Mouse (Mus musculus): ENCODE data around the gene Ccdc171. TPM values are rescaled to one million over a fixed set of nuclear protein-coding genes. Genes with fewer than 3 reads are reported as not detected.
"Not testable (repeated sequence)": the region's sequence is repeated elsewhere in the genome, so short reads cannot be mapped to it uniquely, and the experiment has no call there.

Gene Ccdc171
- polyA plus RNA-seq, 1 experiment = 2.1 TPM

DNA sequence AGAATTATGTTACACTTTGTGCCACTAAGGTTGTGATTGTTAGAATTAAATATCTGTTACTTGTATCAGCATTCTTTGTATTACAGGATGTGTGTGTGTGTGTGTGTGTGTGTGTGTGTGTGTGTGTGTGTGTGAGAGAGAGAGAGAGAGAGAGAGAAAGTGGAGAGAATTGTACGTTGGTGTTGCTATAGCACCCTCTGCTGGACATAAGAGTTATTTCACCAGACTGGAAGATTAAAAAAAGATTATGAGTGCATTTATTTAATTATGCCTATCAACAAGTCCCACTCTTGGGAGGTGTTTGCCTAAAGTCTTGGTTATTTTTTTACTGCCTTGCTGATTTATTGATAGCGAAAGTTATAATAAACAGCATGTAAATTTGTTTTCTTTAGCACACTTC, 71.1 kb downstream of the Ccdc171 start:
- no peak for DNase-seq
- Histone ChIP-seq H3K27ac (ENCODE audit: insufficient read depth, low read length) (no peak overlapping the region), H3K4me3 (replicated peaks; ENCODE audit: insufficient read depth, low read depth, low read length) (no peak overlapping the region), H3K4me1 (ENCODE audit: control insufficient read depth, insufficient read depth, low read length) (no peaks in the 10 kb centered on the region), H3K27me3 (ENCODE audit: control insufficient read depth, insufficient read depth, low read length) (no peaks in the 10 kb centered on the region)
- TF ChIP-seq POLR2A (IDR thresholded peaks at IDR 0.05; ENCODE audit: borderline replicate concordance, insufficient read depth, low read length) (no peak), CTCF (IDR thresholded peaks at IDR 0.05; ENCODE audit: borderline replicate concordance, insufficient read depth, low read depth, low read length) (no peak)
- 19% methylated on average over 2 of the region's 2 CpGs for WGBS

DNA sequence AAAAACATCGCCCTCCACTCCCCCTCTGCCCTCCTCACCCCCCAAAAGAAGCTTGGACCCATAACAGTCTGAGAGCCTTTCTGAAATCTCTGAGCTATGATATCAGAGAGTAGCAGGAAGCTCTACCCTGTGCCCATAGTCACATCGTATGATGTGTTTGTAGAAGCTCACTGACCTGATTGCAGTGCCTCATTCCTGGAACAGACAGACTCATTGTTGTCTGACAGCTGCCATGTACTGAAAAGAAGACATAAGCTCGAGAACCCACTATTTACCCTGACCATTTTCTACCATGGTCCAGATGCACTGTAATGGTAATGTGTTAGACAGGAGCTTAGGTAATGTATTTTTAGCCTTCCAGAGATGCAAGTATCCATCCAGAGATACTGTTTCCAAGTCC, 85.8 kb downstream of the Ccdc171 start:
- TF ChIP-seq POLR2A (IDR thresholded peaks at IDR 0.05; ENCODE audit: borderline replicate concordance, insufficient read depth, low read length) (no peak), CTCF (IDR thresholded peaks at IDR 0.05; ENCODE audit: borderline replicate concordance, insufficient read depth, low read depth, low read length) (no peak)
- 80% methylated on average over 3 of the region's 3 CpGs for WGBS
- no peak overlapping the region for H3K27ac ChIP-seq (ENCODE audit: insufficient read depth, low read length)
- H3K27me3 ChIP-seq (ENCODE audit: control insufficient read depth, insufficient read depth, low read length) = no peaks in the 10 kb centered on the region
- H3K4me1 ChIP-seq (ENCODE audit: control insufficient read depth, insufficient read depth, low read length) = no peaks in the 10 kb centered on the region
- H3K4me3 ChIP-seq (replicated peaks; ENCODE audit: insufficient read depth, low read depth, low read length) = no peak overlapping the region
- no peak for DNase-seq

DNA sequence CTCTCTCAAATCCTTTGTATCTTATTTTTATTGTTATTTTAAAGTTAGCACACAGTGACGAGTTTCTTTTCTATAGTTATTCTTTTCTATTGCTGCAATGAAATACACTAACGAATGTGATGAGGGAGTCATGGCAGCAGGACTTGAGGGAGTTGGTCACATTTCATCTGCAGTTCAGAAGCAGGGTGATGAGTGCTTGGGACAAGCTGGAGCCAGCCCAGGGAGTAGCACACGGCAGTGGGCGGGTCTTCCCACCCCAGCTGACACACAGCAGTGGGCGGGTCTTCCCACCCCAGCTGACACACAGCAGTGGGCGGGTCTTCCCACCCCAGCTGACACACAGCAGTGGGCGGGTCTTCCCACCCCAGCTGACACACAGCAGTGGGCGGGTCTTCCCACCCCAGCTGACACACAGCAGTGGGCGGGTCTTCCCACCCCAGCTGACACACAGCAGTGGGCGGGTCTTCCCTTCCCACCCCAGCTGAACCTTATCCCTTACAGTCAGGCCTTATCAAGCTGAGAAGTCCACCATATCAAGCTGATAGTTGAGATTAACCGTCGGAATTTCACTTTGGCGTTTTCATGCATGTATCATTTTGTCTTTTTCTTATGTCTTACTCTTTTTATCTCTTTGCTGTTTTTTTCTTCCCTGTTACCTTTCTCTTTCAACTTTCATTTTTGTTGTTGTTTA, 97.8 kb downstream of the Ccdc171 start:
- H3K4me1 ChIP-seq (ENCODE audit: control insufficient read depth, insufficient read depth, low read length); H3K4me3 ChIP-seq (replicated peaks; ENCODE audit: insufficient read depth, low read depth, low read length); DNase-seq; H3K27ac ChIP-seq (ENCODE audit: insufficient read depth, low read length); H3K27me3 ChIP-seq (ENCODE audit: control insufficient read depth, insufficient read depth, low read length): not testable (repeated sequence)
- 38% methylated on average over 12 of the region's 13 CpGs for WGBS

DNA sequence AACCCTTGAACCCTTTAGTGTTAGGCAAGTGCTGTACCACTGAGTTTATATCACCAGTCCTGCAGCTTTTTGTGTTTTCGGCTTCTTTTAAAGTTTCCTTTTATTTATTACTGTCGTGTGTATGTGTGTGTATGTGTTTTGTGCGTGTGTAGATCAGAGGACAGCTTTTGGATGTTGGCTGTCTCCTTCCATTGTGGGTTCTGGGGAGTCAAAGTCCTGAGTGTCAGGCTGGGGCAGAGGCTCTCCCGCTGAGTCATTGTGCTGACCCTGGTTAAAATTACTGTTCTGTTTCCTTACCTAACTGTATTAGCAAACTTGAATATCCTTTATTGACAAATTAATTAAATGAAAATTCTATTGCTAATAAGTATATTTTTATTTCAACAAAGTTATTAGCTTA, 98.4 kb downstream of the Ccdc171 start:
- Histone ChIP-seq H3K27me3 (ENCODE audit: control insufficient read depth, insufficient read depth, low read length) (no peaks in the 10 kb centered on the region), H3K4me3 (replicated peaks; ENCODE audit: insufficient read depth, low read depth, low read length) (no peak overlapping the region), H3K27ac (ENCODE audit: insufficient read depth, low read length) (no peak overlapping the region), H3K4me1 (ENCODE audit: control insufficient read depth, insufficient read depth, low read length) (no peaks in the 10 kb centered on the region)
- WGBS = 85% methylated on average over 4 of the region's 4 CpGs
- no peak for DNase-seq
- TF ChIP-seq CTCF (IDR thresholded peaks at IDR 0.05; ENCODE audit: borderline replicate concordance, insufficient read depth, low read depth, low read length) = no peak
- TF ChIP-seq POLR2A (IDR thresholded peaks at IDR 0.05; ENCODE audit: borderline replicate concordance, insufficient read depth, low read length) = no peak

DNA sequence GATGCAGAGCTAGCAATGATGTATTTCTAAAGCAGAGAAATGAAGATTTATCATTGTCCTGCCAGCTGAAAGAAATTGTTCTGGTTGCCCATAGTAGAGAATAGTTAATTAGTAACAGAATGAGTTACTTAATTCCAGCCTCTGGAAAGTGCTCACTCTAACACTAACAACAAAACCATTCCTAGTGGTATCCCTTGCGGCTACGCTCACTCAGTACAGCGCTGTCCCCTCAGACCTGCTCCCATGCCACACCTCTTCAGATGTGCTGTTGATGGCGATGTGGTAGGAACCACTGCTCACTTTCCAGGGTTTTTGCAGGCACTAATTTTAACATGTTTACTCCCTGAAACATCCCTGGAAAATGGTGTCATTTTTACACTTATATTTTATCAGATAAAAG, 126.1 kb downstream of the Ccdc171 start:
- 96% methylated on average over 4 of the region's 4 CpGs for WGBS
- no peak for DNase-seq

DNA sequence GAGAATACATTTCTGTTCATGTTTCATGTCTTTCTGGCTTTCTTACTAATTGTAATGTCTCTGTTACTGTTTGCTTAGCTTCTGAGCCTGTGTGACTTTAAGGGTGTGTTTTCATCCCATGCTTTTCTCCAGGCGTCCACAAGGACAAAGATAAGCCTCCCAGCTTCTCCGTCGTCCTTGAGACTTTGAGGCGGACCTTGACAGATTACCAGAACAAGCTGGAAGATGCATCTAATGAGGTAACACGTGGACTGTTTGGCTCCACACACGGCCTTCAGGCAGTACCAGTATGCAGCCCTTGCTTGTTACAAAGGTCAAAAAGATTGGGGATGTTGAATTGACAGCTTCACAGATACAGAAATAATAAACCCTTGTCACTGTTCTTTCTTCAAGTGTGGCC, 130.1 kb downstream of the Ccdc171 start:
- WGBS = 58% methylated on average over 6 of the region's 6 CpGs
- TF ChIP-seq CTCF (IDR thresholded peaks at IDR 0.05; ENCODE audit: borderline replicate concordance, insufficient read depth, low read depth, low read length) (no peak), POLR2A (IDR thresholded peaks at IDR 0.05; ENCODE audit: borderline replicate concordance, insufficient read depth, low read length) (no peak)

More for the DNA sequence above, 126.1 kb downstream of the Ccdc171 start:
- H3K27me3 ChIP-seq (ENCODE audit: control insufficient read depth, insufficient read depth, low read length) = no peaks in the 10 kb centered on the region; the same call in 1 of the 2 replicates
- TF ChIP-seq POLR2A (IDR thresholded peaks at IDR 0.05; ENCODE audit: borderline replicate concordance, insufficient read depth, low read length) = no peak
- TF ChIP-seq CTCF (IDR thresholded peaks at IDR 0.05; ENCODE audit: borderline replicate concordance, insufficient read depth, low read depth, low read length) = no peak
- H3K27ac ChIP-seq (ENCODE audit: insufficient read depth, low read length) = no peak overlapping the region
- H3K4me1 ChIP-seq (ENCODE audit: control insufficient read depth, insufficient read depth, low read length) = no peaks in the 10 kb centered on the region
- no peak overlapping the region for H3K4me3 ChIP-seq (replicated peaks; ENCODE audit: insufficient read depth, low read depth, low read length)

DNA sequence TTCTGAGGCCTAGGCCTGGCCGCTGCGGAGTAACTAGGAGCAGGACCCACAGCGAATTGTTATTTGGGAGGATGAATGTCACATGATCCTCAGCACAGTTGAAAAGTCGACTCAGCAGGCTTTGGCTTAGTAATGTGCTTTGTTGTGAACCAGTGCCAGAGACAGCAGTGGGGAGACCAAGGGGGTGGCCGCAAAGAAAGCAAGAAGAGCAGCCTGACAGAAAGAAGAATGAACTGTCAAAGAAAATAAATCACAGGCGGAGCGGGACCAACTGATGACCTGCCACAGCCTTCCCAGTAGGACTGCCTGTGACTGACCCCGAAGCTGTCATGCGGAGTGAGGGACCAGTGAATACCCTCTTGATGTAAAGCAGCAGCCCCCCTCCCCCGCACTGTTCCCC, 131.2 kb downstream of the Ccdc171 start:
- peak; percentile 12 to 30 for DNase-seq
- WGBS = 15% methylated on average over 10 of the region's 10 CpGs
- Histone ChIP-seq H3K4me3 (replicated peaks; ENCODE audit: insufficient read depth, low read depth, low read length) (no peak overlapping the region), H3K4me1 (ENCODE audit: control insufficient read depth, insufficient read depth, low read length) (no peaks in the 10 kb centered on the region; the same call in 1 of the 2 replicates), H3K27me3 (ENCODE audit: control insufficient read depth, insufficient read depth, low read length) (no peaks in the 10 kb centered on the region; the same call in 1 of the 2 replicates), H3K27ac (ENCODE audit: insufficient read depth, low read length) (no peak overlapping the region)
- TF ChIP-seq CTCF (IDR thresholded peaks at IDR 0.05; ENCODE audit: borderline replicate concordance, insufficient read depth, low read depth, low read length) (no peak), POLR2A (IDR thresholded peaks at IDR 0.05; ENCODE audit: borderline replicate concordance, insufficient read depth, low read length) (no peak)

More for the DNA sequence above, 130.1 kb downstream of the Ccdc171 start:
- no peak for DNase-seq
- H3K27me3 ChIP-seq (ENCODE audit: control insufficient read depth, insufficient read depth, low read length) = no peaks in the 10 kb centered on the region; the same call in 1 of the 2 replicates
- no peak overlapping the region for H3K27ac ChIP-seq (ENCODE audit: insufficient read depth, low read length)
- H3K4me1 ChIP-seq (ENCODE audit: control insufficient read depth, insufficient read depth, low read length) = no peaks in the 10 kb centered on the region; the same call in 1 of the 2 replicates
- H3K4me3 ChIP-seq (replicated peaks; ENCODE audit: insufficient read depth, low read depth, low read length) = no peak overlapping the region

DNA sequence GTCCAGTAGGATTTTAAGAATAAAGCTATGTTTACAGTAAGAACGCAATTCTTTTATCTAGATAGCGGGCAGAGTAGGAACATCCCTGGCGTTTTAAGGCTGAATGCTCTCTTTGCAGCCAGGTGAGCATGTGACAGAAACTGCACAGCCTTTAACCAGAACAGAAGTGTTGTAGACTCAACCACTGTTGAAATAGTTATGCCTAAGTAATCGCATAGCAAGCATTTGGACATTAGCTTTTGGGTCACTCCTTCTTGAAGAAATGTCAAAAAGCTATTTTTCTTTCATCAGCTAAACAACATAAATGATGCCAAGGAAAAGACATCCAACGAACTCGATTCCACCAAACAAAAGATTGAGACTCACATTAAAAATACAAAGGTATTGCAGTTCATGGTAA, 131.7 kb downstream of the Ccdc171 start:
- no peaks in the 10 kb centered on the region for H3K27me3 ChIP-seq (ENCODE audit: control insufficient read depth, insufficient read depth, low read length)
- H3K4me3 ChIP-seq (replicated peaks; ENCODE audit: insufficient read depth, low read depth, low read length) = no peak overlapping the region
- DNase-seq = no peak
- no peaks in the 10 kb centered on the region; the same call in 1 of the 2 replicates for H3K4me1 ChIP-seq (ENCODE audit: control insufficient read depth, insufficient read depth, low read length)
- WGBS = 31% methylated on average over 6 of the region's 6 CpGs
- no peak for TF ChIP-seq POLR2A (IDR thresholded peaks at IDR 0.05; ENCODE audit: borderline replicate concordance, insufficient read depth, low read length)
- no peak for TF ChIP-seq CTCF (IDR thresholded peaks at IDR 0.05; ENCODE audit: borderline replicate concordance, insufficient read depth, low read depth, low read length)
- H3K27ac ChIP-seq (ENCODE audit: insufficient read depth, low read length) = no peak overlapping the region
